Mouse (Mus musculus) spleen, adult 2 months (tissue): ENCODE data around the gene Ace3. TPM values are rescaled to one million over a fixed set of nuclear protein-coding genes. Genes with fewer than 3 reads are reported as not detected.
A peak's percentile ranks its signal among the peaks of the same experiment; 100 is the strongest.

ENCODE experiments used
- DNase-seq, 2 experiments: peaks; one replicate each; pipeline versions ENCODE4 v3.0.0 to v3.0.0-alpha.2; 2012 to 2021; ENCODE audit warnings: low spot score in 2 of 2, low read depth in 1 of 2
- H3K27ac ChIP-seq: fragments of 200-500 bp; 2 replicates; pipeline ENCODE4 v1.5.1; 2012; ENCODE audit warnings: low read length, inconsistent platforms; ENCODE audit not compliant: insufficient read depth
- H3K27me3 ChIP-seq: fragments of 200-500 bp; 2 replicates; pipeline ENCODE4 v1.6.1; 2012; ENCODE audit warnings: mild to moderate bottlenecking, moderate library complexity, low read length, inconsistent platforms; ENCODE audit not compliant: control insufficient read depth, insufficient read depth
- H3K36me3 ChIP-seq: fragments of 200-500 bp; 2 replicates; pipeline ENCODE4 v1.6.1; 2012; ENCODE audit warnings: mild to moderate bottlenecking, low read length, inconsistent platforms; ENCODE audit not compliant: control insufficient read depth, insufficient read depth
- H3K4me1 ChIP-seq: fragments of 200-500 bp; 2 replicates; pipeline ENCODE4 v1.6.1; 2011; ENCODE audit warnings: inconsistent platforms; ENCODE audit not compliant: control insufficient read depth, insufficient read depth, insufficient read length
- H3K4me3 ChIP-seq: fragments of 200-500 bp; 2 replicates; pipeline ENCODE4 v1.5.1; 2011; ENCODE audit warnings: mild to moderate bottlenecking, inconsistent platforms; ENCODE audit not compliant: insufficient read depth, insufficient read length; ENCODE audit errors: extremely low read depth
- CTCF ChIP-seq: fragments of 200-500 bp; IDR thresholded peaks from 2 replicates; pipeline ENCODE4 v1.5.1; 2011; ENCODE audit warnings: mild to moderate bottlenecking, inconsistent platforms; ENCODE audit not compliant: insufficient read depth, insufficient read length, insufficient replicate concordance; ENCODE audit errors: extremely low read depth
- POLR2A ChIP-seq: fragments of 200-500 bp; IDR thresholded peaks from 2 replicates; pipeline ENCODE4 v1.6.1; 2011; ENCODE audit warnings: low read depth, low read length, inconsistent platforms
- WGBS: fragments of 180-500 bp; shearing (Covaris S2); methylation state at CpG from one replicate; pipeline ENCODE4 v1.1.7; 2018; 5-methylcytosine and 5-hydroxymethylcytosine counted together
- polyA plus RNA-seq: library from polyadenylated mRNA; depleted of rRNA; stranded (reverse); fragments of >200 nt; gene quantifications from 2 replicates; pipeline ENCODE4 v1.2.3, GENCODE M21; 2012

Gene Ace3
- polyA plus RNA-seq, 1 experiment, result not detected

- no peaks in the 10 kb centered on the region for H3K27me3 ChIP-seq
- DNase-seq, result peak in 1 of 2 experiments; percentile 31
- H3K27ac ChIP-seq, result no peak overlapping the region
- no peaks in the 10 kb centered on the region for H3K4me1 ChIP-seq
- no peaks in the 10 kb centered on the region for H3K36me3 ChIP-seq
- 28% methylated on average over 4 of the region's 4 CpGs for WGBS
- TF ChIP-seq CTCF (no peak), POLR2A (no peak)
- H3K4me3 ChIP-seq, result no peak overlapping the region
Observed at GRCm38 (mm10) chr11:106001718-106002117, 7.2 kb downstream of the Ace3 start.

GRCm38 (mm10) chr11:106004576-106004975, 10.1 kb downstream of the Ace3 start:
- H3K36me3 ChIP-seq, result no peaks in the 10 kb centered on the region
- H3K27ac ChIP-seq, result no peak overlapping the region
- no peak for TF ChIP-seq POLR2A
- no peak for TF ChIP-seq CTCF
- H3K27me3 ChIP-seq, result 0 out of 2 replicates have a peak, but pooled peaks cover 2% of the 10 kb centered on the region
- H3K4me1 ChIP-seq, result peaks cover 4% of the 10 kb centered on the region; the same call in 1 of the 2 replicates
- H3K4me3 ChIP-seq, result no peak overlapping the region
- DNase-seq, result no peak
- WGBS, result 75% methylated on average over 1 of the region's 1 CpGs

- Histone ChIP-seq H3K4me3 (no peak overlapping the region), H3K36me3 (no peaks in the 10 kb centered on the region), H3K27ac (no peak overlapping the region), H3K4me1 (peaks cover 4% of the 10 kb centered on the region; the same call in 1 of the 2 replicates), H3K27me3 (0 out of 2 replicates have a peak, but pooled peaks cover 2% of the 10 kb centered on the region)
- no peak for TF ChIP-seq CTCF
- TF ChIP-seq POLR2A, result no peak
- DNase-seq, result no peak
- WGBS, result 67% methylated on average over 5 of the region's 5 CpGs
Observed at GRCm38 (mm10) chr11:106005970-106006369, 11.5 kb downstream of the Ace3 start.

- Histone ChIP-seq H3K4me1 (peaks cover 4% of the 10 kb centered on the region; the same call in 1 of the 2 replicates), H3K36me3 (no peaks in the 10 kb centered on the region), H3K27me3 (0 out of 2 replicates have a peak, but pooled peaks cover 2% of the 10 kb centered on the region), H3K27ac (no peak within 1 kb of the TSS), H3K4me3 (no peak within 1 kb of the TSS)
- peak in 1 of 2 experiments; percentile 40 for DNase-seq
- WGBS, result under 1% methylated on average over 25 of the region's 25 CpGs
- TF ChIP-seq POLR2A, result no peak
- TF ChIP-seq CTCF, result no peak
Observed at GRCm38 (mm10) chr11:106007821-106008220, 13.3 kb downstream of the Ace3 start, which contains the start of gene Kcnh6. TSS of gene Kcnh6 (plus strand) at chr11:106008124.

GRCm38 (mm10) chr11:106012711-106013110, 18.2 kb downstream of the Ace3 start:
- no peak overlapping the region for H3K4me3 ChIP-seq
- DNase-seq, result no peak
- H3K36me3 ChIP-seq, result no peaks in the 10 kb centered on the region
- TF ChIP-seq POLR2A (no peak), CTCF (no peak)
- WGBS, result 62% methylated on average over 7 of the region's 7 CpGs
- no peak overlapping the region for H3K27ac ChIP-seq
- H3K4me1 ChIP-seq, result peaks cover 4% of the 10 kb centered on the region; the same call in 1 of the 2 replicates
- 0 out of 2 replicates have a peak, but pooled peaks cover 2% of the 10 kb centered on the region for H3K27me3 ChIP-seq

GRCm38 (mm10) chr11:106013556-106014225, 19.2 kb downstream of the Ace3 start:
- Histone ChIP-seq H3K4me3 (no peak overlapping the region), H3K27ac (no peak overlapping the region), H3K4me1 (no peaks in the 10 kb centered on the region), H3K27me3 (no peaks in the 10 kb centered on the region; the same call in 1 of the 2 replicates), H3K36me3 (no peaks in the 10 kb centered on the region)
- no peak for DNase-seq
- 64% methylated on average over 11 of the region's 11 CpGs for WGBS
- no peak for TF ChIP-seq CTCF
- no peak for TF ChIP-seq POLR2A

GRCm38 (mm10) chr11:106016440-106016839, 22.0 kb downstream of the Ace3 start:
- TF ChIP-seq CTCF (no peak), POLR2A (no peak)
- Histone ChIP-seq H3K36me3 (no peaks in the 10 kb centered on the region), H3K4me3 (no peak overlapping the region), H3K4me1 (peaks cover 5% of the 10 kb centered on the region), H3K27me3 (peaks cover 9% of the 10 kb centered on the region; the same call in 1 of the 2 replicates), H3K27ac (no peak overlapping the region)
- no peak for DNase-seq
- WGBS, result 74% methylated on average over 5 of the region's 5 CpGs
